Mouse (Mus musculus) gastrocnemius, postnatal 25 days (tissue): ENCODE measurements at regions not wholly inside any gene's neighbourhood (a gene's known extent, or its start where the extent isn't known, plus 50 kb on each side); places are given as distances from the start of the nearest gene placed in this dataset.
A peak's percentile ranks its signal among the peaks of the same experiment; 100 is the strongest.

Experiments used
- DNase-seq: peaks from one replicate; pipeline ENCODE4 v3.0.0; 2022

GRCm38 (mm10) chr3:35027898-35028297 is 377.7 kb downstream of the Sox2 start:
- no peak for DNase-seq

GRCm38 (mm10) chr3:35029924-35030323 is 379.7 kb downstream of the Sox2 start:
- no peak for DNase-seq

- no peak for DNase-seq
Observed at GRCm38 (mm10) chr3:35033587-35033986, 383.4 kb downstream of the Sox2 start.

- DNase-seq = no peak
Observed at GRCm38 (mm10) chr3:35035234-35035633, 385.0 kb downstream of the Sox2 start.

- DNase-seq = no peak
Observed at GRCm38 (mm10) chr3:35043705-35044104, 393.5 kb downstream of the Sox2 start.

GRCm38 (mm10) chr3:35059438-35059837 is 409.2 kb downstream of the Sox2 start:
- no peak for DNase-seq

- DNase-seq = no peak
Observed at GRCm38 (mm10) chr3:35060042-35060441, 409.8 kb downstream of the Sox2 start.

- DNase-seq = no peak
Observed at GRCm38 (mm10) chr3:35066824-35067223, 416.6 kb downstream of the Sox2 start.

- no peak for DNase-seq
Observed at GRCm38 (mm10) chr3:35068586-35068985, 418.4 kb downstream of the Sox2 start.

GRCm38 (mm10) chr3:35071046-35071445 is 420.8 kb downstream of the Sox2 start:
- no peak for DNase-seq

- DNase-seq = no peak
Observed at GRCm38 (mm10) chr3:35079887-35080286, 429.7 kb downstream of the Sox2 start.

- no peak for DNase-seq
Observed at GRCm38 (mm10) chr3:35084091-35084867, 434.1 kb downstream of the Sox2 start.

GRCm38 (mm10) chr3:35088241-35089080 is 438.3 kb downstream of the Sox2 start:
- DNase-seq = peak; percentile 19

- peak; percentile 20 for DNase-seq
Observed at GRCm38 (mm10) chr3:35090496-35091133, 440.4 kb downstream of the Sox2 start.

- no peak for DNase-seq
Observed at GRCm38 (mm10) chr3:35093001-35093400, 442.8 kb downstream of the Sox2 start.

GRCm38 (mm10) chr3:35095221-35095620 is 445.0 kb downstream of the Sox2 start:
- no peak for DNase-seq

- no peak for DNase-seq
Observed at GRCm38 (mm10) chr3:35096381-35096780, 446.2 kb downstream of the Sox2 start.

GRCm38 (mm10) chr3:35097766-35098165 is 447.6 kb downstream of the Sox2 start:
- DNase-seq = no peak

GRCm38 (mm10) chr3:35099226-35099625 is 449.0 kb downstream of the Sox2 start:
- no peak for DNase-seq

- DNase-seq = no peak
Observed at GRCm38 (mm10) chr3:35099876-35100420, 449.7 kb downstream of the Sox2 start.

- no peak for DNase-seq
Observed at GRCm38 (mm10) chr3:35101286-35101685, 451.1 kb downstream of the Sox2 start.

GRCm38 (mm10) chr3:35101951-35102350 is 451.7 kb downstream of the Sox2 start:
- no peak for DNase-seq
